Mouse (Mus musculus) kidney, postnatal 0 days (tissue): ENCODE results near the gene Gm37240. TPM values are rescaled to one million over a fixed set of nuclear protein-coding genes. Genes with fewer than 3 reads are reported as not detected.

Source experiments
- ATAC-seq: fragments of 200-750 bp; cut with Nextera tagmentation; replicated peaks from 2 replicates; pipeline ENCODE4 v1.8.0; 2017; ENCODE audit warnings: low read depth, moderate number of reproducible peaks, moderate TSS enrichment, moderate library complexity; ENCODE audit not compliant: low FRiP score
- DNase-seq: peaks from one replicate; pipeline ENCODE4 v3.0.0-alpha.2; 2016; ENCODE audit warnings: low spot score
- H3K27ac ChIP-seq: fragments of 300-500 bp; sonication (generic); 2 replicates; pipeline ENCODE4 v1.5.1; 2014; ENCODE audit warnings: mild to moderate bottlenecking
- H3K27me3 ChIP-seq: fragments of 300-500 bp; sonication (generic); 2 replicates; pipeline ENCODE4 v1.6.1; 2014; ENCODE audit warnings: low read length, mixed read lengths; ENCODE audit not compliant: insufficient read depth
- H3K36me3 ChIP-seq: fragments of 300-500 bp; sonication (generic); 2 replicates; pipeline ENCODE4 v1.6.1; 2014; ENCODE audit warnings: low read length, mixed read lengths; ENCODE audit not compliant: insufficient read depth
- H3K4me1 ChIP-seq: fragments of 300-500 bp; sonication (generic); replicated peaks from 2 replicates; pipeline ENCODE4 v1.6.1; 2014; ENCODE audit warnings: antibody characterized with exemption, low read length, mixed read lengths; ENCODE audit not compliant: insufficient read depth
- H3K4me2 ChIP-seq: fragments of 300-500 bp; sonication (generic); 2 replicates; pipeline ENCODE4 v1.6.1; 2014; ENCODE audit warnings: mild to moderate bottlenecking, low read length, moderate library complexity, mixed read lengths
- H3K4me3 ChIP-seq: fragments of 300-500 bp; sonication (generic); replicated peaks from 2 replicates; pipeline ENCODE4 v1.5.1; 2014; ENCODE audit warnings: low read depth, low read length
- H3K9ac ChIP-seq: fragments of 300-500 bp; sonication (generic); 2 replicates; pipeline ENCODE4 v1.6.1; 2014; ENCODE audit warnings: low read depth, low read length
- H3K9me3 ChIP-seq: fragments of 300-500 bp; sonication (generic); replicated peaks from 2 replicates; pipeline ENCODE4 v1.6.1; 2016; ENCODE audit warnings: low read length, inconsistent platforms, mixed read lengths
- CTCF ChIP-seq: IDR thresholded peaks from 2 replicates; pipeline ENCODE4 v1.5.1; 2016; ENCODE audit warnings: antibody characterized with exemption, low read depth, mild to moderate bottlenecking, moderate library complexity
- WGBS: fragments of 180-500 bp; shearing (Covaris S2); extraction: QIAGEN DNeasy Blood & Tissue Kit; methylation state at CpG from one replicate; pipeline ENCODE4 v1.1.7; 2014; 5-methylcytosine and 5-hydroxymethylcytosine counted together
- polyA plus RNA-seq: library from polyadenylated mRNA; unstranded; fragments of >200 nt; fragmentation: Nextera tagmentation; extraction: Ambion mirVana; gene quantifications from 2 replicates; pipeline ENCODE4 v1.2.1, GENCODE M21; 2015

The Gm37240 gene
- polyA plus RNA-seq, 1 experiment from 2014 or later, result 10.8 TPM

DNA sequence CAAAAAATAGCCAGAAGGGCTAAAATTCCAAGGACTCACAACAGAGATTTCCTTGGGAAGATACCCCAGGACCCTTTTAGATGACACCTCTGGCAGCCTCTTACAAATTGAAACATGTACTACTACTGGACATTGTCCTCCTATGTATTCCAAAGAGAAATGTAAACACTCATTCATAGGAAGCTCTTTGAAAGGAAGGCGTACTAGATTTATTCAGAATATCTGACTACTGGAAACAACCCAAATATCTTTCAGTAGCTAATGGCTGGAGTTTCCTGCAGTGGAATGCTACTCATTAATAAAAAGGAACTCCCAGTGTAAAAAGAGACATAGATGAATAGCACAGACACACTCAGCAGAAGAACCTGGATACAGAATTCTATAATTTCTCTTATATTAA lies 1035.5 kb downstream of the Gm37240 start:
- peak; percentile 84 for DNase-seq
- no peak overlapping the region for H3K9ac ChIP-seq
- ATAC-seq, result no peak
- no peaks in the 10 kb centered on the region for H3K9me3 ChIP-seq
- no peaks in the 10 kb centered on the region for H3K27me3 ChIP-seq
- H3K36me3 ChIP-seq, result no peaks in the 10 kb centered on the region
- no peak overlapping the region for H3K27ac ChIP-seq
- no peak overlapping the region for H3K4me3 ChIP-seq
- H3K4me1 ChIP-seq, result peaks cover 4% of the 10 kb centered on the region; the same call in 1 of the 2 replicates
- no peak overlapping the region for H3K4me2 ChIP-seq
- TF ChIP-seq CTCF, result no peak
- WGBS, result 56% methylated on average over 1 of the region's 1 CpGs

DNA sequence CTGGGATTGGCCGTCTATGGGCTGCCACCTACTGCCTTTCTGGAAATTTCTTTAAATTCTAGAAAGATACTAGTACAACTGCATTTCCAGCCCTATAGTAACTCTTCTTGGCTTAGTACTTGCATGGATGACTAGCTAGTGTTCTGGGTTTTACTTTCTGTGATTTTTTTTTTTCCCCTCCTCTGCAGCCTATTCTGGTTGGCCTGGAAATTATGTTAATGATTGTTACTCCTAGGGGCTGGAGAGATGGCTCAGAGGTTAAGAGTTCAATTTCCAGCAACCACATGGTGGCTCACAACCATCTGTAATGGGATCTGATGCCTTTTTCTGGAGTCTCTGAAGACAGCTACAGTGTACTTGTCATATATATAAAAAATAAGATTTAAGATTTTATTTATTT lies 1036.9 kb downstream of the Gm37240 start:
- 78% methylated on average over 1 of the region's 1 CpGs for whole genome bisulfite sequencing
- H3K4me3 ChIP-seq, result no peak overlapping the region
- H3K9me3 ChIP-seq, result no peaks in the 10 kb centered on the region
- H3K9ac ChIP-seq, result no peak overlapping the region
- H3K36me3 ChIP-seq, result no peaks in the 10 kb centered on the region
- DNase-seq, result no peak
- no peak overlapping the region for H3K27ac ChIP-seq
- ATAC-seq, result no peak
- H3K27me3 ChIP-seq, result no peaks in the 10 kb centered on the region
- TF ChIP-seq CTCF, result no peak
- no peak overlapping the region for H3K4me2 ChIP-seq
- H3K4me1 ChIP-seq, result peaks cover 4% of the 10 kb centered on the region; the same call in 1 of the 2 replicates

DNA sequence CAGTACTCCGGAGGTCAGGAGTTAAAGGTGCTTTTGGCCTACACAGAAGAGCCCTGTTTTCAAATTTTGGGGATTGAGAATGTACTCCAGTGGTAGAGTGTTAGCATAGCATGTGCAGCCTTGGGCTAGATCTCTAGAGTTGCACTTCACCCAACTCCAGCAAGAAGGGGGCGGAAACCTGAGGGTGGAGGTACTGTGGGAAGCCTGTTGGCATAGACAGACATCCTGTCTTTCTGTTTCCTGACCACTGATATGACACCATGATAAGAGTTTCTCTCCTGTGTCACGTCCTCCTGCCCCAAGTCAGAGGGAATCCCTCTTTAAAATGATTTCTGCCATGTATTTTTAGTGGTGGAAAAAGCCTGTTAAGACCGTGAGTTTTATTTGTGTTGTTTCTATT lies 1038.5 kb downstream of the Gm37240 start:
- ATAC-seq (no peak), DNase-seq (peak; percentile 31)
- Histone ChIP-seq H3K27me3 (no peaks in the 10 kb centered on the region), H3K9me3 (no peaks in the 10 kb centered on the region), H3K4me1 (peaks cover 4% of the 10 kb centered on the region; the same call in 1 of the 2 replicates), H3K36me3 (no peaks in the 10 kb centered on the region), H3K9ac (no peak overlapping the region), H3K27ac (no peak overlapping the region), H3K4me2 (no peak overlapping the region), H3K4me3 (no peak overlapping the region)
- no peak for TF ChIP-seq CTCF
- WGBS, result 78% methylated on average over 4 of the region's 4 CpGs

DNA sequence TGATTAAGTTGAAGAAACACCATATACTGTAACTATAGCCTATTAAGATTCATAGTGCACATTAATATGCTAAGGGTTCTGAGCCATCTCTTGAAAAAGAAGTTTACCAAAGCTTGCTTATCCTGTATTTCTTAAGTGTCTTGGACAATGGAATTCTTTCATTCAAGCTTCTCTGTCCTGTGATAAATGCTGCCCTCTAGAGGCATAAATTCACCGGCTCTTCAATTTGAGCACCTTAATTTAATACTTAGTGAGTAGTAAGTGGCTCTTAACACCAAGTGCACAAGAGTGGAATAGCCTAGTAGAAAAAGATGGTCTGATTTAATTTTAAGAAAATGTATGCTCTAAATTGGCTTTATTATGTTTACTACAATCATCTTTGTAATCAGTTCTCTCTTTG lies 1043.7 kb downstream of the Gm37240 start:
- no peaks in the 10 kb centered on the region for H3K9me3 ChIP-seq
- H3K27me3 ChIP-seq, result no peaks in the 10 kb centered on the region
- no peak overlapping the region for H3K4me2 ChIP-seq
- H3K9ac ChIP-seq, result no peak overlapping the region
- no peak overlapping the region for H3K4me3 ChIP-seq
- no peaks in the 10 kb centered on the region for H3K4me1 ChIP-seq
- no peak overlapping the region for H3K27ac ChIP-seq
- H3K36me3 ChIP-seq, result no peaks in the 10 kb centered on the region
- TF ChIP-seq CTCF, result peak; percentile 88
- ATAC-seq, result no peak
- 18% methylated on average over 1 of the region's 1 CpGs for WGBS
- peak; percentile 89 for DNase-seq

DNA sequence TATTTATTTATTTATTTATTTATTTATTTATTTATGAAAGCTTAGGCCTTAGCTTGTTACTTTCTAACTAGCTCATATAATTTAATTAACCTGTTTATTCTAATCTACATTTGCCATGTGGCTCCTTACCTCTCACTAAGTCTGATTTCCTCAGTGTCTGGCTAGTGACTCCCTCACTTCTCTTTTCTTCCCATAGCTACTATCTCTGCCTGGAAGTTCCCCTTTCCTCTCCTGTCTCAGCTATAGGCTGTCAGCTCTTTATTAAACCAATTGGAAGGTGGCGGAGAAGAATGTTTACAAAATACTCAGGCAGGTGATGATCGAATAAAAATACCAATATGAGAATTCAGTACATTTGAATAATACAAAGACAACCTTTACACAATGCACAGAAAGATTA lies 1044.5 kb downstream of the Gm37240 start:
- WGBS, result 91% methylated on average over 2 of the region's 2 CpGs
- no peak for ATAC-seq
- TF ChIP-seq CTCF, result no peak

DNA sequence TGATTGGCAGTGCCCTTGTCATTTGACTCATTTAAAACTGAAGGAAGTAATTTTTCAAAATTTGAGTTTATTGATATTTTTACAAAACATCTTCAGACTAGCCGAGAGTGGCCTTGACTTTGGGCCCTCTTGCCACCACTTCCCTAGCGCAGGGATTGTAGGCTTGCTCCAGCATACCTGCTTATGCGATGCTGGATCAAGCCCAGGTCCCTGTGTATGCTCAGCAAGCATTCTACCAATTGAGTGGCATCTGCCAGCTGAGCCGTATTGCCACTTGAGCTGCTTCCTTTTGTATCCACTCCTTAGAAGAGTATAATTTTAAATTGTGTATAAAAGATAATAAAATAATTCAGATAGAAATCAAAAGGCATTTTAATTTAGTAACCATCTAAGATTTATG lies 1046.0 kb downstream of the Gm37240 start:
- Histone ChIP-seq H3K27ac (no peak overlapping the region), H3K4me1 (no peaks in the 10 kb centered on the region), H3K27me3 (no peaks in the 10 kb centered on the region), H3K4me3 (no peak overlapping the region), H3K9ac (no peak overlapping the region), H3K9me3 (no peaks in the 10 kb centered on the region), H3K4me2 (no peak overlapping the region), H3K36me3 (no peaks in the 10 kb centered on the region)
- TF ChIP-seq CTCF, result no peak
- ATAC-seq (no peak), DNase-seq (no peak)
- WGBS, result 94% methylated on average over 4 of the region's 4 CpGs

More for the DNA sequence above, 1044.5 kb downstream of the Gm37240 start:
- Histone ChIP-seq H3K27ac (no peak overlapping the region), H3K36me3 (no peaks in the 10 kb centered on the region), H3K9me3 (no peaks in the 10 kb centered on the region), H3K4me3 (no peak overlapping the region), H3K4me2 (no peak overlapping the region), H3K27me3 (no peaks in the 10 kb centered on the region), H3K4me1 (no peaks in the 10 kb centered on the region), H3K9ac (no peak overlapping the region)
- no peak for DNase-seq

DNA sequence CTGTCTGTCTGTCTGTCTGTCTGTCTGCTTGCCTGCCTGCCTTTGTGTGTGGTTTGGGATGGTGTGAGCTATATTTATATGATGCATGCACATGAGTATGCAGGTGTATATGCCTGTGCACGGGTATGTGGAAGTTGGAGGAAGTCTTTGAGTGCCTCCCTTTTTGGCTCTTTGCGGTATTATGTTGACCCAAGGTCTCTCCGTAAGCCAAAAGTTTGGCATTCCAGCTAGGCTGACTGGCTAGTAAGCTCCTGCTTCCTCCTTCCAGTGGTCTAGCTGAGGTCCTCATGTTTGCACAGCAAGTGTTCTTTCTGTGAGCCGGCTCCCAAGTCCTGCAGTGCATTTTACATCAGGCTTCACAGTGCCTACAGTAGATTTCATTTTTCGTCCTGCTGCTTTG lies 1047.8 kb downstream of the Gm37240 start:
- Histone ChIP-seq H3K4me3 (no peak overlapping the region), H3K27ac (no peak overlapping the region), H3K36me3 (no peaks in the 10 kb centered on the region), H3K27me3 (no peaks in the 10 kb centered on the region), H3K4me1 (no peaks in the 10 kb centered on the region), H3K9ac (no peak overlapping the region), H3K4me2 (no peak overlapping the region), H3K9me3 (no peaks in the 10 kb centered on the region)
- DNase-seq (no peak), ATAC-seq (no peak)
- TF ChIP-seq CTCF, result no peak
- WGBS, result 87% methylated on average over 5 of the region's 5 CpGs
